Mouse (Mus musculus): ENCODE data around the gene Etl4. TPM values are rescaled to one million over a fixed set of nuclear protein-coding genes. Genes with fewer than 3 reads are reported as not detected.

The Etl4 gene
- polyA plus RNA-seq, 1 experiment from 2014 or later: 5.9 TPM

DNA sequence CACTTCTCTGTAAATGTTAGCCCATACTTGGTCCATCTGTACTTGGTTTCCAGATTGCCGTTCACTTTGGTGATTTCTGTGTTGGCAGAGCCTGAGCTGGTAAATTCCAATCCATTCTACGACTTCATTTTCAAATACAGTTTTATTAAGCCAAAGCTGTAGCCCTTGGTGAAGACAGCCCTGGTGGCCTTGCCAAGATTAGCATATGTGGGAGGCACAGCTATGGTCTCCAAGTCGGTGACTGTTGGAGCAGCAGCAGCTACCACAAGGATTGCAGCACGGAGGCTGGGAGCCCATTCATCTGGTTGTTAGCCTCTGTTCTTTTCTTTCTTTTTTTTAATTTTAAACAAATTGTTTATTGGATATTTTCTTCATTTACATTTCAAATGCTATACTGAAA is 128.1 kb downstream of the Etl4 start:
- H3K9me3 ChIP-seq (replicated peaks): no peaks in the 10 kb centered on the region
- no peaks in the 10 kb centered on the region for H3K36me3 ChIP-seq
- no peak overlapping the region for H3K4me3 ChIP-seq
- no peak overlapping the region for H3K27ac ChIP-seq
- no peak overlapping the region for H3K9ac ChIP-seq
- no peak for ATAC-seq
- H3K4me1 ChIP-seq: no peaks in the 10 kb centered on the region
- 65% methylated on average over 4 of the region's 4 CpGs for whole genome bisulfite sequencing (ENCODE audit: insufficient replicate concordance)
- H3K27me3 ChIP-seq (replicated peaks): no peaks in the 10 kb centered on the region
- no peak overlapping the region for H3K4me2 ChIP-seq

DNA sequence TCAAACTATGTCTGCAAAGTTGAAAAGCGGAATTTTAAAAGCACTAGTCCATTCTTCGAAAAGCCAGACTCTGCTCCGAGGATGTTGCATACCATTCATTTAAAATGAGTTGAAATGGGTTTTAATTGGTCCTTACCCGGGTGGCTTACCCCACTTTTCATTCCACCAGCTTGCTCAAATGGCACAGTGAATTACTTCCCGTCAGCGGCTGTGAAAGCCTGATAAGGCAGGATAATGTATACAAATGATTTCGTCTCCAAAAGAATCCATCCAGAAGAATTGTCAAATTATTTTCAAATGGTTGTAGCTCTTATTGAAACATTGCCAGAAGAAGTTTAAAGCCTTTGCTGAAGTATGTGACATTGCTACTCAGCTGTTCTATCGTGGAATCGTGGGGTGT is 162.8 kb downstream of the Etl4 start:
- no peaks in the 10 kb centered on the region for H3K27me3 ChIP-seq (replicated peaks)
- H3K4me2 ChIP-seq: no peak overlapping the region
- no peak overlapping the region for H3K4me3 ChIP-seq
- H3K9me3 ChIP-seq (replicated peaks): no peaks in the 10 kb centered on the region
- H3K27ac ChIP-seq: no peak overlapping the region
- H3K36me3 ChIP-seq: no peaks in the 10 kb centered on the region
- no peak for ATAC-seq
- no peak overlapping the region for H3K9ac ChIP-seq
- H3K4me1 ChIP-seq: no peaks in the 10 kb centered on the region
- 47% methylated on average over 9 of the region's 9 CpGs for WGBS (ENCODE audit: insufficient replicate concordance)

DNA sequence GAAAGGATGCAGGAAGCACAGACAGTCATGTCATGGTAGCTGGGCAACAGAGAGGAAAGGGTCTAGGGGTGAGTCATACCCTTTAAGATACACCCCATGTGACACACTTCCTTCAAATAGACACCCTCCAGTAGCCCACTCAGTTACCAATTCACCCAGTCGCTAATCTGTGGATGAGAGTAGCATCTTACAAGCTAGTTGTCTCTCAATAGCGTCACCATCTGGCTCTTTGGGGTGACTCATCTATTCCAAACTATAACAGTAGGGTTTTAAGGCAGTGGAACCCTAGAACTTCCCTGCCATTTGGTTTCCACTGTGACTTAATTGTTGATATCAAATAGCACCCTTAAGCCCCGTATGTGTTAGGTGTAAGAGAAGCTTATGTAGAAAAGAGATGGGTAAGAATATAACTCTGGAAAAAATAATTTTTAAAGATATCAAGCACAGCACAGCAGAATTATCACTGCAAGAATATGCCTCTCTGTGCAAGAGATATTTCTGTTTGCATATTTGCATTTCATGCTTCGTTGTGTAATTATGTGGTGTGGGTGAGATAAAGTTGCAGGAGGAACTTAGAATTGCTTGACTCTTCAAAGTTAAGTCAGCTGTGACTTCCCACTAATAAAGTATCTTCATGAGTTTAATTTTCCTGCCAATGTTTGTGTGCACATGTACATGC is 166.7 kb downstream of the Etl4 start:
- H3K36me3 ChIP-seq: no peaks in the 10 kb centered on the region
- no peak overlapping the region for H3K4me3 ChIP-seq
- 57% methylated on average over 4 of the region's 4 CpGs for WGBS (ENCODE audit: insufficient replicate concordance)
- H3K27me3 ChIP-seq (replicated peaks): no peaks in the 10 kb centered on the region
- H3K27ac ChIP-seq: no peak overlapping the region
- H3K4me1 ChIP-seq: no peaks in the 10 kb centered on the region
- H3K9me3 ChIP-seq (replicated peaks): no peaks in the 10 kb centered on the region
- ATAC-seq: no peak
- H3K9ac ChIP-seq: no peak overlapping the region
- H3K4me2 ChIP-seq: no peak overlapping the region

DNA sequence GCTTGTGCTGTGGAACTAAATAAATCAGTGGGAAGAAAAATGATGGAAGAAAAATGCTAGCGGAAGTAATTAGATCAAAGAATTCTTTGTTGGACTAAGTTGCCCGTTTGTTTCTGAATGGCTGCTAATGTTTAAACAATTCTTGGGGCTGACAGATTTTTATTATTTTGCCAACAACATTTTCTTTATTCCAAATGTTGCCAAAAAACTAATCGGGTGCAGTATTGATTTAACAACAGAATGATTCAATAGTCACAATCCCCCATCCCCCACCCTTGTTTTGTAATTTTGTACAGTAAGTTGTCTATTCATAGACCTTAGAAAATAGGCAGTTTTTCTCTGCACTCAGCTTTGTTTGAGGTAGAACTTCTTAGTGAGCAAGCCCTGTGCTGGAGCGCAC is 175.2 kb downstream of the Etl4 start:
- ATAC-seq: no peak
- H3K4me3 ChIP-seq: no peak overlapping the region
- H3K36me3 ChIP-seq: no peaks in the 10 kb centered on the region
- no peak overlapping the region for H3K4me2 ChIP-seq
- no peak overlapping the region for H3K27ac ChIP-seq
- H3K27me3 ChIP-seq (replicated peaks): no peaks in the 10 kb centered on the region
- no peaks in the 10 kb centered on the region for H3K9me3 ChIP-seq (replicated peaks)
- H3K9ac ChIP-seq: no peak overlapping the region
- H3K4me1 ChIP-seq: no peaks in the 10 kb centered on the region
- WGBS (ENCODE audit: insufficient replicate concordance): 67% methylated on average over 4 of the region's 4 CpGs

DNA sequence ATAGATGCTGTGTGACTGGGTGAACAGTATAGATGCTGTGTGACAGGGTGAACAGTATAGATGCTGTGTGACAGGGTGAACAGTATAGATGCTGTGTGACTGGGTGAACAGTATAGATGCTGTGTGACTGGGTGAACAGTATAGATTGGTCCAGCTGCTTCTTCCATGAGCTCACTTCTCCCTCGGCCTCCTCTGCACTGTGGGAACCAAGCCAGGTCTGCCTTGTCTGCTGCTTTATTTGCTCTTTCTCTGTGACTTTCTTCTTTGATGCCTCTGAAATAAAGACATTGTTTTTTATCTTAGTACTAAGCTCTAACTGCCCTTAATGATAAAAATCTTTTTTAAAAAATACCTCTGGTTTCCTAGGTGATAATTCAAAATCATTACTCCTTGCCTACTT is 195.9 kb downstream of the Etl4 start:
- H3K9ac ChIP-seq: no peak overlapping the region
- H3K36me3 ChIP-seq: no peaks in the 10 kb centered on the region
- no peak overlapping the region for H3K4me2 ChIP-seq
- 55% methylated on average over 1 of the region's 1 CpGs for WGBS (ENCODE audit: insufficient replicate concordance)
- no peak overlapping the region for H3K27ac ChIP-seq
- H3K4me3 ChIP-seq: no peak overlapping the region
- no peaks in the 10 kb centered on the region for H3K9me3 ChIP-seq (replicated peaks)
- no peaks in the 10 kb centered on the region for H3K4me1 ChIP-seq
- no peak for ATAC-seq
- no peaks in the 10 kb centered on the region for H3K27me3 ChIP-seq (replicated peaks)

DNA sequence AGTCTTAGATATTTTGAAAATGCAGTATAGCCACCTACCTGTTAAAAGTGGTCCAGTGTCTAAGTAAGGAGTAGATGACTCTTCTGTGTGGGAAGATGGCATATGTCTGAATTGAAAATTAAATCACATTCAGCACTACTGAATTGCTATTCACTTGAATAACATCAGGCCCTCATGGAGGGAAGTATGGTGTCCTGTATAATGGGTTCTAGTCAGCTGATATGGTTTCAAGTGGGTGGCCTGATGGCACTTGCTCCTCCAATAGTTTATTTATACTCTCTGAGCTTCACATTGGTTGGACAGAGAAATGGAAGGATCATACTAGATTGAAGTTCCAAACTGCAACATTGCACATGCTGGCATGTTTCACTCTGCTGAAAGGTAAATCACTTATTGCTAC is 202.1 kb downstream of the Etl4 start:
- no peak for ATAC-seq
- H3K9me3 ChIP-seq (replicated peaks): no peaks in the 10 kb centered on the region
- no peaks in the 10 kb centered on the region for H3K36me3 ChIP-seq
- no peaks in the 10 kb centered on the region for H3K27me3 ChIP-seq (replicated peaks)
- no peak overlapping the region for H3K4me2 ChIP-seq
- no peak overlapping the region for H3K27ac ChIP-seq
- no peak overlapping the region for H3K9ac ChIP-seq
- H3K4me1 ChIP-seq: no peaks in the 10 kb centered on the region
- no peak overlapping the region for H3K4me3 ChIP-seq

DNA sequence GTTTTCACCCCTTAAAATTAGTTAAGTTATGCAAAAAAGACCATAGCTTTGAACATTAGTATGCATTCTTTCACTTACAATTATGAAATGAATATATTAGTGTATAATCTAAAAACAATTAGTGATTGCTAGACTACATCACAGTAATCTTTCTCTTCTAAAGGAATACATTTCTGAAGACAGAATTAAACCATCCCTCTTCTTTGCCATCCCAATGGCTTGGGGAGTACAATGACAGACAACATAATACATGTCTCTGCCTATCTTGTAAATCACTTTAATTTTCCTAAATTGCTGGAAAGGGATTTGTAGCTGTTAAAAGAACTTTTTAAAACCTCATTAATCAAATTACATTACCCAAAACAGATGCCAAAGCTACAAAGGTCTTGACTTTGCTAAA is 216.3 kb downstream of the Etl4 start:
- Histone ChIP-seq H3K27me3 (replicated peaks) (no peaks in the 10 kb centered on the region), H3K4me2 (no peak overlapping the region), H3K36me3 (no peaks in the 10 kb centered on the region), H3K27ac (no peak overlapping the region), H3K4me3 (no peak overlapping the region), H3K4me1 (no peaks in the 10 kb centered on the region), H3K9ac (no peak overlapping the region), H3K9me3 (replicated peaks) (no peaks in the 10 kb centered on the region)
- no peak for ATAC-seq

DNA sequence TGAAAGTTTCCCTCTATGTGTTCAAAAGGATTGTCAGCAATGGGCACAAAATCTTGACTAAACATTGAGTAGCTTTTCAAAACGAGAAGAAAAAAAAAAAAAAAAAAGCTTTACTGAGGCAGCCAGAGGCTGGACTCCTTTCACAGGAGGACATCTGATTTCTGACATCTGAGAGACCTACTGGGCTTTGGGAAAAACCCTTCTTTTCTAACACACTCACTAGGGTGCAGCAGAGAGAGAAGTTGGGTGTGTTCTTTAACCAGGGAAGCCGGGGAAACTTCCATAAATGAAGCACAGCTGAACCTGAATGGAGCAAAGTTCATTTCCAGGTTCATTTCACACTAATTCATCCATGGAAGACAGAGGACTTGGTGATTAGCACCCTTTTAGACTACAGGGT is 222.2 kb downstream of the Etl4 start:
- Histone ChIP-seq H3K4me3 (no peak overlapping the region), H3K27me3 (replicated peaks) (no peaks in the 10 kb centered on the region), H3K9me3 (replicated peaks) (no peaks in the 10 kb centered on the region), H3K4me1 (no peaks in the 10 kb centered on the region), H3K27ac (no peak overlapping the region), H3K4me2 (no peak overlapping the region), H3K9ac (no peak overlapping the region), H3K36me3 (no peaks in the 10 kb centered on the region)
- 20% methylated on average over 2 of the region's 2 CpGs for WGBS (ENCODE audit: insufficient replicate concordance)
- ATAC-seq: no peak

DNA sequence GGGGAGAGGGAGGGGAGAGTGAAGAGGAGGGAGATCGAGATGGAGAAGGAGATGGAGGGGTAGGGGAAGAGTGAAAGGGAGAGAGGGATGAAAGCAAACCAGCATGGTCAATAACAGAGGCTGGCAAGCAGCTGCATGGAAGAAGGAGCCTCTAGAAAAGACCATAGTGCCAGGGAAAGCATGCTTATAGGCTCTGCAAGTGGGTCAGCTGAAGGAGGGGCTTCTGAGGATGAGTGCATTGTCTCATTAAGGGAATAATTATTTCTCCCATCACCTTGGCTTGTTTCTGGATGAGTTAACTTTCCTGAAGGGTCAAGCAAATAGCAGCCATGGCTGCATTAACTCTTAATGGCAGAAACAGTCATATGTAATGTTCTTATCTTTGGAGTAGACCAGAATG is 228.8 kb downstream of the Etl4 start:
- H3K9ac ChIP-seq: no peak overlapping the region
- no peaks in the 10 kb centered on the region for H3K4me1 ChIP-seq
- 46% methylated on average over 1 of the region's 1 CpGs for whole genome bisulfite sequencing (ENCODE audit: insufficient replicate concordance)
- H3K36me3 ChIP-seq: no peaks in the 10 kb centered on the region
- H3K27ac ChIP-seq: no peak overlapping the region
- no peaks in the 10 kb centered on the region for H3K9me3 ChIP-seq (replicated peaks)
- H3K4me3 ChIP-seq: no peak overlapping the region
- no peaks in the 10 kb centered on the region for H3K27me3 ChIP-seq (replicated peaks)
- no peak overlapping the region for H3K4me2 ChIP-seq
- ATAC-seq: no peak

DNA sequence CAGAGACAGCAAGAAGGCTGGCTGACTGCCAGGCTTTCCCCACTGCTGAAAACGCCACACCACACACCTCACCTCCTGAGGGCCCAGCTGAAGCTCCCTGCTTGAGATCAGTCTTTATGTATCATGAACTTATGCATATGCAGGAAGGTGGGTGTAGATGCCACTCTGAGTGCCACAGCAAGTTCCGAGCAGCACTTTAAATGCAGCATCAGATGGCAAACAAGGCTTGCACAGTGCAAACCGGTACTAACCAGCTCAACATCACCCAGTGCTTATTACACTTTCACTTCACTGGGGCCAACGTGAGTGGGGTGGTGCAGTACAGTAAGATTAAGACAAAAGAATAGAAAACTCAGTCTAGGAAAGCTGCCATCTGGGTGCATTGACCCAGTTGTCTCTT is 235.8 kb downstream of the Etl4 start:
- Histone ChIP-seq H3K27me3 (replicated peaks) (no peaks in the 10 kb centered on the region), H3K4me2 (no peak overlapping the region), H3K9me3 (replicated peaks) (no peaks in the 10 kb centered on the region), H3K4me1 (no peaks in the 10 kb centered on the region), H3K27ac (no peak overlapping the region), H3K4me3 (no peak overlapping the region), H3K36me3 (no peaks in the 10 kb centered on the region), H3K9ac (no peak overlapping the region)
- 50% methylated on average over 4 of the region's 4 CpGs for WGBS (ENCODE audit: insufficient replicate concordance)
- no peak for ATAC-seq

DNA sequence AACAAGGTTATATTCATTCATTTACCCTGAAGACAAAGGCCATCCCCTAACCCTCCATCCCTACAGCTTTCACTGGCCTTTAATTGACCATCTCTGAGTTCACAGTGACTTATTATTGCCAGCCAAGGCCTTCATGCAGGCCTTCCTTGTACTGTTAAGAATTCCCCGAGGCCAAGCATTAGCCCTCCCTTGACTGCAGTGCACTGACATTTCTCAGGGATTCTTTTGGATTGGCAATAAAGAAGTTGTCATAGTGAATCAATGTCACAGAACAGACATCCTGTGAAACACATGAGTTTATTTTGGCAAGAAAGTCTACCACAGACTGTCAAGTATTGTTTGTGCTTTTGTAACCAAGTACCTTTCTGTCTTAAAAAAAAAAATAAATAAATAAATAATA is 257.5 kb downstream of the Etl4 start:
- H3K27ac ChIP-seq: no peak overlapping the region
- H3K4me2 ChIP-seq: no peak overlapping the region
- no peaks in the 10 kb centered on the region for H3K27me3 ChIP-seq (replicated peaks)
- WGBS (ENCODE audit: insufficient replicate concordance): 59% methylated on average over 1 of the region's 1 CpGs
- ATAC-seq: no peak
- H3K4me3 ChIP-seq: no peak overlapping the region
- no peaks in the 10 kb centered on the region for H3K4me1 ChIP-seq
- no peak overlapping the region for H3K9ac ChIP-seq
- H3K36me3 ChIP-seq: no peaks in the 10 kb centered on the region
- H3K9me3 ChIP-seq (replicated peaks): no peaks in the 10 kb centered on the region

DNA sequence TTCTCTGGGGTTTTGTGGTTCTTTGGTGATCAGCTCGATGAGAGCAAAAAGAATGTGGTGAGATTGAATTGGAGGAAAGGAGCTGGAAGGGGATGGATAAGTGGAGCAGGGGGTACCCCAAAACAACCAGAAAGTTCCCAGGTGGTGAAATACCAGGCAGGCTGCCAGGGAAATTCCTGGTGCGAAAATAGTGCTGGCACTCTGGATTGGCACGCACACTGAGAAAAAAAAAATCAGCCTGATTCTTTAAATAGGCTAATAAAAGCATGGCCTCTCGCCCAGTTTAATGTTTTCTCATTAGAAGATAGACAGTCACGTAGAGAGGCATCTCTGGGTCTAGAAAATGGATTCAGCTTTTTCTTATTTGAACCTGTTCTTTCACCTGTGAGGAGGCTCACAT is 258.0 kb downstream of the Etl4 start:
- Histone ChIP-seq H3K4me3 (no peak overlapping the region), H3K36me3 (no peaks in the 10 kb centered on the region)

DNA sequence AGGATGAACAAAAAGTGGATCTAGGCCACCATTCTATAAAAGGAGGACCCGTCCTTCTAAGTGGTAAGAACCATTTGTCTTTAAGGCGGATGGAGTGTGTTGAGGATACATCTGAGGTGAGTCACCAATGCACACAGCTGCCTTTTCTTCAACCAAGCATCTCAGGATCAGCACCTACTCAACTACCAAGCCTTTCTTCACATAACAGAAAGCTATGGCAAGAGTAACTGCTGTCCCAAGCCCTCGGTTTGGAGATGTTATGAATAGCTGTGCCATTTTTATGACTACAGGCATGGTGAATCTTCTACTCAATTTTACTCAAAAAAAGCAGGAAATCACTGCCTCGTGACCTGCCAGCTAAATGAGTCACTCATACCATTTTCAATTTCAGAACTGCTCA is 258.6 kb downstream of the Etl4 start:
- H3K4me3 ChIP-seq: no peak overlapping the region
- H3K27me3 ChIP-seq (replicated peaks): no peaks in the 10 kb centered on the region

More for the DNA sequence above, 258.0 kb downstream of the Etl4 start:
- Histone ChIP-seq H3K9me3 (replicated peaks) (no peaks in the 10 kb centered on the region), H3K4me2 (no peak overlapping the region), H3K9ac (no peak overlapping the region), H3K27ac (no peak overlapping the region), H3K4me1 (no peaks in the 10 kb centered on the region), H3K27me3 (replicated peaks) (no peaks in the 10 kb centered on the region)
- WGBS (ENCODE audit: insufficient replicate concordance): 63% methylated on average over 5 of the region's 5 CpGs
- ATAC-seq: no peak

More for the DNA sequence above, 258.6 kb downstream of the Etl4 start:
- Histone ChIP-seq H3K4me1 (no peaks in the 10 kb centered on the region), H3K36me3 (no peaks in the 10 kb centered on the region), H3K4me2 (no peak overlapping the region), H3K9me3 (replicated peaks) (no peaks in the 10 kb centered on the region), H3K27ac (no peak overlapping the region), H3K9ac (no peak overlapping the region)
- 61% methylated on average over 4 of the region's 4 CpGs for WGBS (ENCODE audit: insufficient replicate concordance)
- ATAC-seq: no peak
